Mouse (Mus musculus): Measurements from ENCODE around the gene Plekha5. TPM values are rescaled to one million over a fixed set of nuclear protein-coding genes. Genes with fewer than 3 reads are reported as not detected.
A peak's percentile ranks its signal among the peaks of the same experiment; 100 is the strongest.
"Not testable (repeated sequence)": the region's sequence is repeated elsewhere in the genome, so short reads cannot be mapped to it uniquely, and the experiment has no call there.

The Plekha5 gene
- polyA plus RNA-seq, 1 experiment from 2014 or later = 5.2 TPM

GRCm38 (mm10) chr6:140519488-140520159 lies 95.8 kb downstream of the Plekha5 start:
- no peak overlapping the region for H3K27ac ChIP-seq (ENCODE audit: low read depth)
- 68% methylated on average over 10 of the region's 10 CpGs for WGBS (ENCODE audit: insufficient replicate concordance)
- no peak overlapping the region for H3K4me3 ChIP-seq (ENCODE audit: low read depth, low read length)
- H3K4me1 ChIP-seq (ENCODE audit: insufficient read depth) = peaks cover 9% of the 10 kb centered on the region
- H3K4me2 ChIP-seq (ENCODE audit: low read depth, low read length) = no peak overlapping the region
- TF ChIP-seq EP300 (IDR thresholded peaks at IDR 0.05; ENCODE audit: low read depth) (no peak), CTCF (IDR thresholded peaks at IDR 0.05; ENCODE audit: low read depth) (no peak)
- H3K9ac ChIP-seq (replicated peaks) = no peak overlapping the region
- ATAC-seq (no peak), DNase-seq (no peak)
- no peaks in the 10 kb centered on the region for H3K27me3 ChIP-seq (ENCODE audit: insufficient read depth, low read length)
- no peaks in the 10 kb centered on the region for H3K9me3 ChIP-seq (ENCODE audit: low read length)
- no peaks in the 10 kb centered on the region for H3K36me3 ChIP-seq (replicated peaks; ENCODE audit: insufficient read depth, low read length)

GRCm38 (mm10) chr6:140520961-140521360 lies 97.1 kb downstream of the Plekha5 start:
- Histone ChIP-seq H3K4me1 (ENCODE audit: insufficient read depth) (peaks cover 6% of the 10 kb centered on the region; the same call in 1 of the 2 replicates), H3K4me2 (ENCODE audit: low read depth, low read length) (no peak overlapping the region), H3K27ac (ENCODE audit: low read depth) (no peak overlapping the region), H3K9me3 (ENCODE audit: low read length) (no peaks in the 10 kb centered on the region), H3K27me3 (ENCODE audit: insufficient read depth, low read length) (no peaks in the 10 kb centered on the region), H3K9ac (replicated peaks) (no peak overlapping the region), H3K4me3 (ENCODE audit: low read depth, low read length) (no peak overlapping the region), H3K36me3 (replicated peaks; ENCODE audit: insufficient read depth, low read length) (no peaks in the 10 kb centered on the region)
- DNase-seq (no peak), ATAC-seq (no peak)
- WGBS (ENCODE audit: insufficient replicate concordance) = 67% methylated on average over 6 of the region's 6 CpGs
- TF ChIP-seq EP300 (IDR thresholded peaks at IDR 0.05; ENCODE audit: low read depth) = no peak
- TF ChIP-seq CTCF (IDR thresholded peaks at IDR 0.05; ENCODE audit: low read depth) = no peak

- DNase-seq = no peak
- Histone ChIP-seq H3K9me3 (ENCODE audit: low read length) (no peaks in the 10 kb centered on the region), H3K36me3 (replicated peaks; ENCODE audit: insufficient read depth, low read length) (no peaks in the 10 kb centered on the region; the same call in 1 of the 2 replicates), H3K27me3 (ENCODE audit: insufficient read depth, low read length) (no peaks in the 10 kb centered on the region), H3K4me1 (ENCODE audit: insufficient read depth) (peaks cover 2% of the 10 kb centered on the region; the same call in 1 of the 2 replicates), H3K27ac (ENCODE audit: low read depth) (no peak overlapping the region), H3K4me3 (ENCODE audit: low read depth, low read length) (no peak overlapping the region), H3K9ac (replicated peaks) (no peak overlapping the region), H3K4me2 (ENCODE audit: low read depth, low read length) (no peak overlapping the region)
- 38% methylated on average over 5 of the region's 5 CpGs for WGBS (ENCODE audit: insufficient replicate concordance)
- TF ChIP-seq CTCF (IDR thresholded peaks at IDR 0.05; ENCODE audit: low read depth) = no peak
- no peak for TF ChIP-seq EP300 (IDR thresholded peaks at IDR 0.05; ENCODE audit: low read depth)
- peak; percentile 62; the same call in 1 of the 2 replicates for ATAC-seq
Observed at GRCm38 (mm10) chr6:140521832-140522231, 98.0 kb downstream of the Plekha5 start.

- Histone ChIP-seq H3K4me2 (ENCODE audit: low read depth, low read length) (no peak overlapping the region), H3K9me3 (ENCODE audit: low read length) (no peaks in the 10 kb centered on the region), H3K27me3 (ENCODE audit: insufficient read depth, low read length) (no peaks in the 10 kb centered on the region), H3K4me3 (ENCODE audit: low read depth, low read length) (no peak overlapping the region), H3K4me1 (ENCODE audit: insufficient read depth) (0 out of 2 replicates have a peak, but pooled peaks cover 2% of the 10 kb centered on the region), H3K27ac (ENCODE audit: low read depth) (no peak overlapping the region), H3K9ac (replicated peaks) (no peak overlapping the region), H3K36me3 (replicated peaks; ENCODE audit: insufficient read depth, low read length) (no peaks in the 10 kb centered on the region; the same call in 1 of the 2 replicates)
- DNase-seq = no peak
- ATAC-seq = no peak
- TF ChIP-seq EP300 (IDR thresholded peaks at IDR 0.05; ENCODE audit: low read depth) (no peak), CTCF (IDR thresholded peaks at IDR 0.05; ENCODE audit: low read depth) (no peak)
- 64% methylated on average over 4 of the region's 4 CpGs for WGBS (ENCODE audit: insufficient replicate concordance)
Observed at GRCm38 (mm10) chr6:140523600-140523999, 99.7 kb downstream of the Plekha5 start.

- ATAC-seq = no peak; the same call in 1 of the 2 replicates
Observed at GRCm38 (mm10) chr6:140528414-140528813, 104.6 kb downstream of the Plekha5 start.

GRCm38 (mm10) chr6:140532858-140533257 lies 109.0 kb downstream of the Plekha5 start:
- not testable (repeated sequence) for H3K27me3 ChIP-seq (ENCODE audit: insufficient read depth, low read length); ATAC-seq; H3K9me3 ChIP-seq (ENCODE audit: low read length); H3K4me1 ChIP-seq (ENCODE audit: insufficient read depth); DNase-seq; H3K4me3 ChIP-seq (ENCODE audit: low read depth, low read length); H3K4me2 ChIP-seq (ENCODE audit: low read depth, low read length); H3K36me3 ChIP-seq (replicated peaks; ENCODE audit: insufficient read depth, low read length); H3K9ac ChIP-seq (replicated peaks); H3K27ac ChIP-seq (ENCODE audit: low read depth)
- WGBS (ENCODE audit: insufficient replicate concordance) = 87% methylated on average over 1 of the region's 1 CpGs

More at GRCm38 (mm10) chr6:140528414-140528813, 104.6 kb downstream of the Plekha5 start:
- Histone ChIP-seq H3K4me3 (ENCODE audit: low read depth, low read length) (no peak overlapping the region), H3K9me3 (ENCODE audit: low read length) (no peaks in the 10 kb centered on the region), H3K27me3 (ENCODE audit: insufficient read depth, low read length) (no peaks in the 10 kb centered on the region), H3K9ac (replicated peaks) (no peak overlapping the region), H3K27ac (ENCODE audit: low read depth) (no peak overlapping the region), H3K4me2 (ENCODE audit: low read depth, low read length) (no peak overlapping the region), H3K36me3 (replicated peaks; ENCODE audit: insufficient read depth, low read length) (no peaks in the 10 kb centered on the region; the same call in 1 of the 2 replicates), H3K4me1 (ENCODE audit: insufficient read depth) (no peaks in the 10 kb centered on the region)
- no peak for TF ChIP-seq EP300 (IDR thresholded peaks at IDR 0.05; ENCODE audit: low read depth)
- no peak for TF ChIP-seq CTCF (IDR thresholded peaks at IDR 0.05; ENCODE audit: low read depth)
- no peak for DNase-seq
- WGBS (ENCODE audit: insufficient replicate concordance) = 72% methylated on average over 6 of the region's 6 CpGs

All from liver, postnatal 0 days (tissue).